Mouse (Mus musculus): ENCODE data around the gene Peak1. TPM values are rescaled to one million over a fixed set of nuclear protein-coding genes. Genes with fewer than 3 reads are reported as not detected.
"Not testable (repeated sequence)": the region's sequence is repeated elsewhere in the genome, so short reads cannot be mapped to it uniquely, and the experiment has no call there.

The Peak1 gene
- total RNA-seq, 2 experiments from 2014 or later = 36.7 TPM

GRCm38 (mm10) chr9:56439699-56440098 lies 21.8 kb upstream of the Peak1 start:
- Histone ChIP-seq H3K27ac (no peak overlapping the region), H3K4me3 (no peak overlapping the region)
- DNase-seq (ENCODE audit: extremely low spot score in 1 of 2, low spot score in 2 of 2) = no peak
- intact Hi-C loops (cut with DNase I) = no loop called here
- no peak for TF ChIP-seq CTCF (IDR thresholded peaks at IDR 0.05)

GRCm38 (mm10) chr9:56437300-56437892 lies 19.5 kb upstream of the Peak1 start:
- intact Hi-C loops (cut with DNase I); H3K4me3 ChIP-seq; DNase-seq (ENCODE audit: extremely low spot score in 1 of 2, low spot score in 2 of 2); H3K27ac ChIP-seq: not testable (repeated sequence)

GRCm38 (mm10) chr9:56435821-56436526 lies 18.1 kb upstream of the Peak1 start:
- intact Hi-C loops (cut with DNase I) = no loop called here
- no peak overlapping the region for H3K4me3 ChIP-seq

GRCm38 (mm10) chr9:56424861-56425260 lies 7.0 kb upstream of the Peak1 start:
- intact Hi-C loops (cut with DNase I) = no loop called here
- H3K4me3 ChIP-seq = no peak overlapping the region
- H3K27ac ChIP-seq = no peak overlapping the region
- no peak for DNase-seq (ENCODE audit: extremely low spot score in 1 of 2, low spot score in 2 of 2)
- TF ChIP-seq CTCF (IDR thresholded peaks at IDR 0.05) = no peak

More at GRCm38 (mm10) chr9:56435821-56436526, 18.1 kb upstream of the Peak1 start:
- no peak for DNase-seq (ENCODE audit: extremely low spot score in 1 of 2, low spot score in 2 of 2)
- no peak for TF ChIP-seq CTCF (IDR thresholded peaks at IDR 0.05)
- no peak overlapping the region for H3K27ac ChIP-seq

- Histone ChIP-seq H3K27ac (no peak overlapping the region), H3K4me3 (no peak overlapping the region; the same call in 1 of the 2 replicates)
- intact Hi-C loops (cut with DNase I) = no loop called here
- no peak for DNase-seq (ENCODE audit: extremely low spot score in 1 of 2, low spot score in 2 of 2)
- no peak for TF ChIP-seq CTCF (IDR thresholded peaks at IDR 0.05)
Measured at GRCm38 (mm10) chr9:56421991-56422390, 4.1 kb upstream of the Peak1 start.

- no peak for DNase-seq (ENCODE audit: extremely low spot score in 1 of 2, low spot score in 2 of 2)
- Histone ChIP-seq H3K27ac (no peak overlapping the region), H3K4me3 (no peak overlapping the region)
- intact Hi-C loops (cut with DNase I) = no loop called here
- no peak for TF ChIP-seq CTCF (IDR thresholded peaks at IDR 0.05)
Measured at GRCm38 (mm10) chr9:56420892-56421601, 3.2 kb upstream of the Peak1 start.

GRCm38 (mm10) chr9:56420236-56420635 lies 2.4 kb upstream of the Peak1 start:
- intact Hi-C loops (cut with DNase I) = no loop called here
- DNase-seq (ENCODE audit: extremely low spot score in 1 of 2, low spot score in 2 of 2) = no peak
- Histone ChIP-seq H3K4me3 (peak overlapping the region; percentile 84), H3K27ac (no peak overlapping the region)
- TF ChIP-seq CTCF (IDR thresholded peaks at IDR 0.05) = no peak

GRCm38 (mm10) chr9:56418738-56419239 lies 922 bp upstream of the Peak1 start:
- peak; percentile 72 to 76 for DNase-seq (ENCODE audit: extremely low spot score in 1 of 2, low spot score in 2 of 2)
- H3K27ac ChIP-seq = peak overlapping the region; percentile 95
- intact Hi-C loops (cut with DNase I) = loop anchor here (1.0 to 10.0 kb wide), 4 partner anchors 88 to 194 kb away; no protein-coding TSS in a partner anchor
- peak overlapping the region; percentile 84 for H3K4me3 ChIP-seq
- TF ChIP-seq CTCF (IDR thresholded peaks at IDR 0.05) = no peak

- peak overlapping the region; percentile 84 for H3K4me3 ChIP-seq
- intact Hi-C loops (cut with DNase I) = loop anchor here (2.0 to 10.0 kb wide), 4 partner anchors 93 to 195 kb away; no protein-coding TSS in a partner anchor
- DNase-seq (ENCODE audit: extremely low spot score in 1 of 2, low spot score in 2 of 2) = peak; percentile 81 to 83
- peak; percentile 69 for TF ChIP-seq CTCF (IDR thresholded peaks at IDR 0.05)
- H3K27ac ChIP-seq = peak overlapping the region; percentile 89
Measured at GRCm38 (mm10) chr9:56417415-56417947, 386 bp downstream of the Peak1 start.

- Histone ChIP-seq H3K27ac (no peak overlapping the region), H3K4me3 (no peak overlapping the region)
- intact Hi-C loops (cut with DNase I) = loop anchor here (2.0 to 10.0 kb wide), 4 partner anchors 91 to 196 kb away; no protein-coding TSS in a partner anchor
- TF ChIP-seq CTCF (IDR thresholded peaks at IDR 0.05) = no peak
- no peak for DNase-seq (ENCODE audit: extremely low spot score in 1 of 2, low spot score in 2 of 2)
Measured at GRCm38 (mm10) chr9:56415935-56416607, 1.8 kb downstream of the Peak1 start.

GRCm38 (mm10) chr9:56415393-56415792 lies 2.5 kb downstream of the Peak1 start:
- intact Hi-C loops (cut with DNase I) = loop anchor here (5.0 to 10.0 kb wide), 3 partner anchors 91 to 197 kb away; no protein-coding TSS in a partner anchor
- no peak for TF ChIP-seq CTCF (IDR thresholded peaks at IDR 0.05)
- Histone ChIP-seq H3K4me3 (no peak overlapping the region), H3K27ac (no peak overlapping the region)
- no peak for DNase-seq (ENCODE audit: extremely low spot score in 1 of 2, low spot score in 2 of 2)
